Mouse (Mus musculus) erythroid progenitor cell, adult 5-6 weeks (primary cell): ENCODE data around the gene Krit1. TPM values are rescaled to one million over a fixed set of nuclear protein-coding genes. Genes with fewer than 3 reads are reported as not detected.
"Not testable (repeated sequence)": the region's sequence is repeated elsewhere in the genome, so short reads cannot be mapped to it uniquely, and the experiment has no call there.

Experiments used
- ATAC-seq: replicated peaks from 2 replicates; pipeline ENCODE4 v1.8.0; 2016; ENCODE audit warnings: moderate number of reproducible peaks, mild to moderate bottlenecking, moderate TSS enrichment, inconsistent platforms; ENCODE audit not compliant: poor library complexity, low FRiP score, severe bottlenecking
- total RNA-seq, 2 experiments: library from RNA; stranded (forward) in 1 of 2; stranded (reverse) in 1 of 2; fragments of 150-400 nt in 1 of 2; fragments of 186-747, 209-891 nt in 1 of 2; gene quantifications; 2 replicates each; pipeline versions ENCODE4 v1.2.3 to v1.2.4; 2015 to 2017; ENCODE audit warnings: low replicate concordance in 2 of 2

Gene Krit1
- total RNA-seq, 2 experiments from 2014 or later = 88.9 to 111 TPM

DNA sequence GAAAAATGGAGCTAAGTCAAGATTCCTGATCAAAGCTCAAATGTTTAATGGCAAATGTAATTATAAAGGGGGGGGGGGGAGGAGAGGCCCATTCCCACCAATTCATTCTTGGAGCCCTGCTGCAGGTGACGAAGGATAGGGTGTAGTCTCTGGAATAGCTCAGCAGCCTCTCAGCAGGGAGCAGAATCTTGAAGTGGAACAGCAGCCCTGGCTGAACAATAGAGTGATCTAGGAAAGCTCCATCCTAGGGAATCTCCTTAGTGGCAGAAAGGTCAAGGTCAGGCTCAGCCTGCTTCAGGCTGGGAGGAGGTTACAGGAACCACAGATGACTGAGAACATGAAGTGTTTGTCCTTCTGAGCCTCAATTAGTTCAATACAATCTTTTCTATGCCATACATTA is 69.4 kb downstream of the Krit1 start:
- ATAC-seq = no peak

DNA sequence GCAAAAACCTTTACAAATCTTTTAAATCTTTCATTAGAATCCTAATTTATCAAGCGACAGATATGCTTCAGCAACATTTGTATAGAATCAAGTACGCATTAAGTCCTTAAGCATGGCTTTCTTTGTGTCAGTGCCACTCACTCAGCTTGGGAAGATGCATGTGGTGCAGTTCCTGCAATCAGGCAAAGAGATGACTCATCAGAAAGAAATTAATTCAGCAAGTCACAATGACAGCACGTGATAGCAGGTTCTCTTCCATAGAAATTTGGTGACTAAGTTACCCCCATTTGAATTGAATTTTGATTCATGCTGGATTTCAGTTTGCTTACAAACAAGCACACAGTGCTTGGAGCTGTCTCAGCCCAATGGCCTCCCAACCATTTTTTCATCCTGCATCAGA is 70.5 kb downstream of the Krit1 start:
- no peak for ATAC-seq

DNA sequence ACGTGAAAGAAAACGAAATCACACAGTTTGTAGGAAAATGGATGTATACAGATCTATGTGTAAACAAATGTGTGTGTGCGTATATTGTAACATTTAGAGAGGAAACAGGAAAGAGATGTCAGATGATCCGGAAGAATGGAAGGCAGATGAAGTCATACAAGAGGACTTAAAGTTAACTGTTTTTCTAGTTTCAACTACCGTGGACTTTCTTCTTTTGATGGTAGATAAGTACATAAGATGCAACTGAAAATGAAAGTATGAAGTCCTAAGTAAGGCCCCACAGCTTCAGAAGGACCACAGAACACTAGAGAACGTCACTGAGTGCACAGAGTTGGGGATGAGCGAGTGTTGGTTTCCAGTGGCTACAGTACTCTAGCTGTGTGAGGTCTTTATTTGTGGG is 83.9 kb downstream of the Krit1 start:
- ATAC-seq = not testable (repeated sequence)

DNA sequence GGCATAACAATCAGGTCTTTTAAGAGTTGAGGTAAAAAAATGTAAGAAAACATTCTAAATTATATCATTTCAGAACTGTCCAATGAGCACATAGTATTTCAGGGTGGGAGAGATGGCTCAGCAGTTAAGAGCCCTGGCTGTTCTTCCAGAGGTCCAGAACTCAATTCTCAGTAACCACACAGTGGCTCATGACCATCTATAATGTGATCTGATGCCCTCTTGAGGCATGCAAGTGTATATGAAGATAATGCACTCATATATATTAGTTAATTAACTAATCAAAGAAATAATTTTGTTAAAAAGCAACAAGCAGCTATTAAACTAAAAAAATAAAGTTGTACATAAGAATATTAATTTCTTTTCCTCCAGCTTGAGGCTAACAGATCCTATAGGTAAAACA is 86.2 kb downstream of the Krit1 start:
- ATAC-seq = no peak

DNA sequence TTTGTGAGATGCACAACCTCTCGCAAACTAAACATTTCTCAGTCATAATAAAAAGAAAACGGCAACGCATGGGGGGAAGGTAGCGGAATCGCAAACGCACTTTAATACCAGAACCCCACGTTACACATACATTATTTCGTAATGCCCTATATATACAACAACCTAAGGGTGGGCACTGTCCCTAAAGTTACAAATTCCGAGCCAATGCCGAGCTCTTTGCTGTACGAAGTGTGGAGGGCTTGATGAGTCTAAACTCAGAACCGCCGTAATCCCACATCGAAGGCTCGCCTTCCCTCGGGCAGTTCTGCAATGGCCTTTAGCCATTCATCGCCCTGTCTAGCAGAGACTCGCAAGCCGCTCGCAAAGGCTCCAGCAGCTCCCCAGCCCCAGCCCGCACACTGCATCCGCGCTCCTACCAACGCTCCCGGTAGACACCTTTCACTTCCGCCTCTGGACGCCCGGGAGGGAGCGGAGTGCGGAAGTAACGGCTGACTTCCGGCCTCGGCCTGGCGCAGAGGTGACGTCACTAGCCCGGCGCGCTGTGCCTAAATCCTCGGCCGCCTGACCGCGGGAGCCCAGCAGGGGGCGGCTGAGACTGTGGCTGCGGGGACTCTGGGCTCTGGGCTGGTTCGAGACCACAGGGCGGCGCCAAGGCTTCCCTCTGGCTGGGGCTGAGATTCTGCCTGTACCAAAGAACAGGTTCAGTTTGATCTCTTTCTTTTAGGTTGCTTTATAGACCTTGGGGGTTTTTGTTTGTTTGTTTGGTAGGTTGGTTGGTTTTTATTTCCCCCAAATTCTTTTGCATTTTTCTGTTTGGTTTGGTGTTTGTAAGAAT is 90.7 kb downstream of the Krit1 start, which contains the start of gene Mterf1a:
Gene Mterf1a, minus strand, starts transcription at position 475 of the 835 bp plus-strand sequence.
- peak; percentile 100 for ATAC-seq

DNA sequence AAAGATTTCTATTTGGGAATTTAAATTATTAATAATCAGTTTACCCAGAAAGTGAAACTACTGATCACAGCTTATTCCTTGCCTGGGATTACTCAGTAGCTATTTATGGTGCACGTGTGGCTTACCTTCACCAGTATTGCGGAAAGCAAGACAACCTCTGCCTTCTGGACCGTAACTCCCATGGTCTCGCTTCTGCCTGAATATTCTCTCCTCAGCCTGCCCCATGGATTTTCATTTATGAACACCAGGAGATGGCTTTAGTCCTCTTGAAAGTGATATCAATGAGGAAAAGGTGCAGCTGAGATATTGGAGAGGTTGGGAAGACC is 91.3 kb downstream of the Krit1 start:
- not testable (repeated sequence) for ATAC-seq

Other genes starting within 250 kb of the Krit1 start
- 32.4 and 38.6 TPM in 2 replicates for gene 1700109H08Rik, start 231.6 kb upstream of the Krit1 start, total RNA-seq (2015; ENCODE audit: low replicate concordance)
- gene 1700109H08Rik, start 231.6 kb upstream of the Krit1 start, total RNA-seq (2017; ENCODE audit: low replicate concordance) = 6.7 and 30.4 TPM in 2 replicates
- gene Pex1, start 207.1 kb upstream of the Krit1 start, total RNA-seq (2015; ENCODE audit: low replicate concordance) = 0.36 and 4.6 TPM in 2 replicates
- 0.23 and 9.2 TPM in 2 replicates for gene Pex1, start 207.1 kb upstream of the Krit1 start, total RNA-seq (2017; ENCODE audit: low replicate concordance)
- 3.4 and 13.0 TPM in 2 replicates for gene Rbm48, start 206.6 kb upstream of the Krit1 start, total RNA-seq (2015; ENCODE audit: low replicate concordance)
- gene Rbm48, start 206.6 kb upstream of the Krit1 start, total RNA-seq (2017; ENCODE audit: low replicate concordance) = 10.3 and 14.9 TPM in 2 replicates
- not detected in 2 replicates for gene Tmbim7, start 152.0 kb upstream of the Krit1 start, total RNA-seq (2015; ENCODE audit: low replicate concordance)
- not detected in 2 replicates for gene Tmbim7, start 152.0 kb upstream of the Krit1 start, total RNA-seq (2017; ENCODE audit: low replicate concordance)
- 67.4 and 171 TPM in 2 replicates for gene Gatad1, start 146.0 kb upstream of the Krit1 start, total RNA-seq (2015; ENCODE audit: low replicate concordance)
- gene Gatad1, start 146.0 kb upstream of the Krit1 start, total RNA-seq (2017; ENCODE audit: low replicate concordance) = 86.9 and 115 TPM in 2 replicates
- 10.1 and 19.8 TPM in 2 replicates for gene Ankib1, start 259 bp upstream of the Krit1 start, total RNA-seq (2015; ENCODE audit: low replicate concordance)
- 21.3 and 27.0 TPM in 2 replicates for gene Ankib1, start 259 bp upstream of the Krit1 start, total RNA-seq (2017; ENCODE audit: low replicate concordance)
- not detected in 2 replicates for gene Lrrd1, start 42.0 kb downstream of the Krit1 start, total RNA-seq (2015; ENCODE audit: low replicate concordance)
- not detected in 2 replicates for gene Lrrd1, start 42.0 kb downstream of the Krit1 start, total RNA-seq (2017; ENCODE audit: low replicate concordance)
- gene Mterf1a, start 90.7 kb downstream of the Krit1 start, total RNA-seq (2015; ENCODE audit: low replicate concordance) = 5.0 and 5.8 TPM in 2 replicates
- gene Mterf1a, start 90.7 kb downstream of the Krit1 start, total RNA-seq (2017; ENCODE audit: low replicate concordance) = 4.2 and 13.0 TPM in 2 replicates
- gene Akap9, start 124.9 kb downstream of the Krit1 start, total RNA-seq (2015; ENCODE audit: low replicate concordance) = 21.0 and 27.8 TPM in 2 replicates
- gene Akap9, start 124.9 kb downstream of the Krit1 start, total RNA-seq (2017; ENCODE audit: low replicate concordance) = 16.0 and 20.0 TPM in 2 replicates